Mouse (Mus musculus): ENCODE results near the gene Tmem242. TPM values are rescaled to one million over a fixed set of nuclear protein-coding genes. Genes with fewer than 3 reads are reported as not detected.

Gene Tmem242
- polyA plus RNA-seq, 1 experiment from 2014 or later = 155 TPM

GRCm38 (mm10) chr17:5413350-5413749 lies 26.7 kb downstream of the Tmem242 start:
- DNase-seq (ENCODE audit: low spot score) (no peak), ATAC-seq (replicated peaks; ENCODE audit: insufficient number of reproducible peaks, low FRiP score, low TSS enrichment, low read depth) (no peak)
- Histone ChIP-seq H3K4me1 (ENCODE audit: control insufficient read depth, insufficient read depth, low read length) (no peaks in the 10 kb centered on the region), H3K27me3 (ENCODE audit: control insufficient read depth, insufficient read depth, low read length) (no peaks in the 10 kb centered on the region), H3K36me3 (replicated peaks; ENCODE audit: control insufficient read depth, insufficient read depth, low read depth, low read length) (no peaks in the 10 kb centered on the region), H3K9ac (replicated peaks; ENCODE audit: low read length) (no peak overlapping the region), H3K27ac (replicated peaks; ENCODE audit: low read depth, low read length) (no peak overlapping the region), H3K4me3 (ENCODE audit: low read depth, low read length) (no peak overlapping the region), H3K4me2 (ENCODE audit: low read depth, low read length) (no peak overlapping the region), H3K9me3 (replicated peaks; ENCODE audit: control insufficient read depth, low read length) (no peaks in the 10 kb centered on the region)
- 89% methylated on average over 13 of the region's 13 CpGs for WGBS

GRCm38 (mm10) chr17:5412740-5413139 lies 27.3 kb downstream of the Tmem242 start:
- Histone ChIP-seq H3K9ac (replicated peaks; ENCODE audit: low read length) (no peak overlapping the region), H3K27me3 (ENCODE audit: control insufficient read depth, insufficient read depth, low read length) (no peaks in the 10 kb centered on the region), H3K9me3 (replicated peaks; ENCODE audit: control insufficient read depth, low read length) (no peaks in the 10 kb centered on the region), H3K27ac (replicated peaks; ENCODE audit: low read depth, low read length) (no peak overlapping the region), H3K4me1 (ENCODE audit: control insufficient read depth, insufficient read depth, low read length) (no peaks in the 10 kb centered on the region), H3K4me3 (ENCODE audit: low read depth, low read length) (no peak overlapping the region), H3K4me2 (ENCODE audit: low read depth, low read length) (no peak overlapping the region), H3K36me3 (replicated peaks; ENCODE audit: control insufficient read depth, insufficient read depth, low read depth, low read length) (no peaks in the 10 kb centered on the region)
- ATAC-seq (replicated peaks; ENCODE audit: insufficient number of reproducible peaks, low FRiP score, low TSS enrichment, low read depth) (no peak), DNase-seq (ENCODE audit: low spot score) (no peak)
- WGBS = 92% methylated on average over 7 of the region's 7 CpGs

GRCm38 (mm10) chr17:5412301-5412700 lies 27.8 kb downstream of the Tmem242 start:
- Histone ChIP-seq H3K9me3 (replicated peaks; ENCODE audit: control insufficient read depth, low read length) (no peaks in the 10 kb centered on the region), H3K9ac (replicated peaks; ENCODE audit: low read length) (no peak overlapping the region), H3K4me2 (ENCODE audit: low read depth, low read length) (no peak overlapping the region), H3K4me3 (ENCODE audit: low read depth, low read length) (no peak overlapping the region), H3K4me1 (ENCODE audit: control insufficient read depth, insufficient read depth, low read length) (no peaks in the 10 kb centered on the region), H3K27me3 (ENCODE audit: control insufficient read depth, insufficient read depth, low read length) (no peaks in the 10 kb centered on the region), H3K36me3 (replicated peaks; ENCODE audit: control insufficient read depth, insufficient read depth, low read depth, low read length) (no peaks in the 10 kb centered on the region), H3K27ac (replicated peaks; ENCODE audit: low read depth, low read length) (no peak overlapping the region)
- ATAC-seq (replicated peaks; ENCODE audit: insufficient number of reproducible peaks, low FRiP score, low TSS enrichment, low read depth) (no peak), DNase-seq (ENCODE audit: low spot score) (no peak)
- 90% methylated on average over 8 of the region's 8 CpGs for WGBS

GRCm38 (mm10) chr17:5411205-5411604 lies 28.9 kb downstream of the Tmem242 start:
- no peak for DNase-seq (ENCODE audit: low spot score)
- 89% methylated on average over 17 of the region's 17 CpGs for WGBS

GRCm38 (mm10) chr17:5410336-5410735 lies 29.7 kb downstream of the Tmem242 start:
- Histone ChIP-seq H3K4me2 (ENCODE audit: low read depth, low read length) (no peak overlapping the region), H3K9ac (replicated peaks; ENCODE audit: low read length) (no peak overlapping the region), H3K36me3 (replicated peaks; ENCODE audit: control insufficient read depth, insufficient read depth, low read depth, low read length) (no peaks in the 10 kb centered on the region), H3K4me1 (ENCODE audit: control insufficient read depth, insufficient read depth, low read length) (no peaks in the 10 kb centered on the region), H3K27me3 (ENCODE audit: control insufficient read depth, insufficient read depth, low read length) (no peaks in the 10 kb centered on the region), H3K4me3 (ENCODE audit: low read depth, low read length) (no peak overlapping the region), H3K9me3 (replicated peaks; ENCODE audit: control insufficient read depth, low read length) (no peaks in the 10 kb centered on the region), H3K27ac (replicated peaks; ENCODE audit: low read depth, low read length) (no peak overlapping the region)
- 92% methylated on average over 4 of the region's 4 CpGs for WGBS
- ATAC-seq (replicated peaks; ENCODE audit: insufficient number of reproducible peaks, low FRiP score, low TSS enrichment, low read depth) (no peak), DNase-seq (ENCODE audit: low spot score) (no peak)

More at GRCm38 (mm10) chr17:5411205-5411604, 28.9 kb downstream of the Tmem242 start:
- no peak for ATAC-seq (replicated peaks; ENCODE audit: insufficient number of reproducible peaks, low FRiP score, low TSS enrichment, low read depth)
- Histone ChIP-seq H3K4me1 (ENCODE audit: control insufficient read depth, insufficient read depth, low read length) (no peaks in the 10 kb centered on the region), H3K4me2 (ENCODE audit: low read depth, low read length) (no peak overlapping the region), H3K4me3 (ENCODE audit: low read depth, low read length) (no peak overlapping the region), H3K9ac (replicated peaks; ENCODE audit: low read length) (no peak overlapping the region), H3K27ac (replicated peaks; ENCODE audit: low read depth, low read length) (no peak overlapping the region), H3K9me3 (replicated peaks; ENCODE audit: control insufficient read depth, low read length) (no peaks in the 10 kb centered on the region), H3K27me3 (ENCODE audit: control insufficient read depth, insufficient read depth, low read length) (no peaks in the 10 kb centered on the region), H3K36me3 (replicated peaks; ENCODE audit: control insufficient read depth, insufficient read depth, low read depth, low read length) (no peaks in the 10 kb centered on the region)

GRCm38 (mm10) chr17:5407030-5407429 lies 33.0 kb downstream of the Tmem242 start:
- WGBS = 86% methylated on average over 6 of the region's 6 CpGs
- Histone ChIP-seq H3K4me3 (ENCODE audit: low read depth, low read length) (no peak overlapping the region), H3K27me3 (ENCODE audit: control insufficient read depth, insufficient read depth, low read length) (peaks cover 3% of the 10 kb centered on the region; the same call in 1 of the 2 replicates), H3K4me1 (ENCODE audit: control insufficient read depth, insufficient read depth, low read length) (peaks cover 4% of the 10 kb centered on the region; the same call in 1 of the 2 replicates), H3K4me2 (ENCODE audit: low read depth, low read length) (no peak overlapping the region), H3K9me3 (replicated peaks; ENCODE audit: control insufficient read depth, low read length) (no peaks in the 10 kb centered on the region), H3K9ac (replicated peaks; ENCODE audit: low read length) (no peak overlapping the region), H3K27ac (replicated peaks; ENCODE audit: low read depth, low read length) (no peak overlapping the region), H3K36me3 (replicated peaks; ENCODE audit: control insufficient read depth, insufficient read depth, low read depth, low read length) (no peaks in the 10 kb centered on the region)
- DNase-seq (ENCODE audit: low spot score) = no peak
- ATAC-seq (replicated peaks; ENCODE audit: insufficient number of reproducible peaks, low FRiP score, low TSS enrichment, low read depth) = no peak

- H3K4me3 ChIP-seq (ENCODE audit: low read depth, low read length) = no peak overlapping the region
- 40% methylated on average over 10 of the region's 10 CpGs for WGBS
- H3K9me3 ChIP-seq (replicated peaks; ENCODE audit: control insufficient read depth, low read length) = no peaks in the 10 kb centered on the region
- no peak overlapping the region for H3K4me2 ChIP-seq (ENCODE audit: low read depth, low read length)
- H3K27me3 ChIP-seq (ENCODE audit: control insufficient read depth, insufficient read depth, low read length) = peaks cover 3% of the 10 kb centered on the region; the same call in 1 of the 2 replicates
- no peak overlapping the region for H3K27ac ChIP-seq (replicated peaks; ENCODE audit: low read depth, low read length)
- H3K4me1 ChIP-seq (ENCODE audit: control insufficient read depth, insufficient read depth, low read length) = peaks cover 4% of the 10 kb centered on the region; the same call in 1 of the 2 replicates
- H3K36me3 ChIP-seq (replicated peaks; ENCODE audit: control insufficient read depth, insufficient read depth, low read depth, low read length) = no peaks in the 10 kb centered on the region
- ATAC-seq (replicated peaks; ENCODE audit: insufficient number of reproducible peaks, low FRiP score, low TSS enrichment, low read depth) (no peak), DNase-seq (ENCODE audit: low spot score) (peak; percentile 32)
- H3K9ac ChIP-seq (replicated peaks; ENCODE audit: low read length) = no peak overlapping the region
Measured at GRCm38 (mm10) chr17:5406566-5406965, 33.5 kb downstream of the Tmem242 start.

GRCm38 (mm10) chr17:5403885-5404284 lies 36.2 kb downstream of the Tmem242 start:
- Histone ChIP-seq H3K27me3 (ENCODE audit: control insufficient read depth, insufficient read depth, low read length) (peaks cover 3% of the 10 kb centered on the region; the same call in 1 of the 2 replicates), H3K4me3 (ENCODE audit: low read depth, low read length) (no peak overlapping the region), H3K27ac (replicated peaks; ENCODE audit: low read depth, low read length) (no peak overlapping the region), H3K9me3 (replicated peaks; ENCODE audit: control insufficient read depth, low read length) (no peaks in the 10 kb centered on the region), H3K36me3 (replicated peaks; ENCODE audit: control insufficient read depth, insufficient read depth, low read depth, low read length) (no peaks in the 10 kb centered on the region), H3K9ac (replicated peaks; ENCODE audit: low read length) (no peak overlapping the region), H3K4me1 (ENCODE audit: control insufficient read depth, insufficient read depth, low read length) (peaks cover 4% of the 10 kb centered on the region; the same call in 1 of the 2 replicates), H3K4me2 (ENCODE audit: low read depth, low read length) (no peak overlapping the region)
- no peak for ATAC-seq (replicated peaks; ENCODE audit: insufficient number of reproducible peaks, low FRiP score, low TSS enrichment, low read depth)
- WGBS = 81% methylated on average over 6 of the region's 6 CpGs
- no peak for DNase-seq (ENCODE audit: low spot score)
